Mouse (Mus musculus) CD4-positive, CD25-positive, alpha-beta regulatory T cell, adult 4 months (primary cell): ENCODE data around the gene Cenpa. TPM values are rescaled to one million over a fixed set of nuclear protein-coding genes. Genes with fewer than 3 reads are reported as not detected.

Experiments
- ATAC-seq: one replicate; pipeline ENCODE4 v1.8.0; 2017
- polyA plus RNA-seq, 2 experiments: library from polyadenylated mRNA; unstranded; fragments of 100-300 nt; shearing (Covaris generic); gene quantifications; one replicate each; pipeline ENCODE4 v1.2.1; 2017

Gene Cenpa
- polyA plus RNA-seq, result 10 to 100 TPM; 45.4 to 60.5 TPM

GRCm38 (mm10) chr5:30666391-30667195 is at the start of gene Cenpa:
Cenpa (plus strand) TSS chr5:30666777.
- ATAC-seq, result peak; percentile 97

- no peak for ATAC-seq
These were observed 49.2 kb upstream of the Cenpa start for GRCm38 (mm10) chr5:30617357-30617756.

- ATAC-seq, result no peak
These were observed 48.7 kb upstream of the Cenpa start for GRCm38 (mm10) chr5:30617851-30618250.

GRCm38 (mm10) chr5:30618376-30619003 is 48.1 kb upstream of the Cenpa start:
- ATAC-seq, result no peak

- no peak for ATAC-seq
These were observed 47.4 kb upstream of the Cenpa start for GRCm38 (mm10) chr5:30619211-30619610.

- ATAC-seq, result no peak
These were observed 46.0 kb upstream of the Cenpa start for GRCm38 (mm10) chr5:30620567-30620966.

GRCm38 (mm10) chr5:30621211-30621790 is 45.3 kb upstream of the Cenpa start:
- ATAC-seq, result no peak

- ATAC-seq, result no peak
These were observed 44.8 kb upstream of the Cenpa start for GRCm38 (mm10) chr5:30621844-30622176.

- peak; percentile 49 for ATAC-seq
These were observed 44.3 kb upstream of the Cenpa start for GRCm38 (mm10) chr5:30622177-30622840.

GRCm38 (mm10) chr5:30622841-30623185 is 43.8 kb upstream of the Cenpa start:
- ATAC-seq, result peak; percentile 11

- ATAC-seq, result no peak
These were observed 43.2 kb upstream of the Cenpa start for GRCm38 (mm10) chr5:30623380-30623779.

- ATAC-seq, result no peak
These were observed 42.3 kb upstream of the Cenpa start for GRCm38 (mm10) chr5:30624311-30624710.

- ATAC-seq, result no peak
These were observed 41.7 kb upstream of the Cenpa start for GRCm38 (mm10) chr5:30624908-30625307.

GRCm38 (mm10) chr5:30625379-30625778 is 41.2 kb upstream of the Cenpa start:
- ATAC-seq, result no peak

GRCm38 (mm10) chr5:30626331-30627105 is 40.1 kb upstream of the Cenpa start:
- no peak for ATAC-seq

- no peak for ATAC-seq
These were observed 38.1 kb upstream of the Cenpa start for GRCm38 (mm10) chr5:30628511-30628910.

GRCm38 (mm10) chr5:30630401-30630800 is 36.2 kb upstream of the Cenpa start:
- no peak for ATAC-seq

GRCm38 (mm10) chr5:30632134-30632533 is 34.4 kb upstream of the Cenpa start:
- no peak for ATAC-seq

- ATAC-seq, result no peak
These were observed 29.6 kb upstream of the Cenpa start for GRCm38 (mm10) chr5:30636994-30637393.

- peak; percentile 51 for ATAC-seq
These were observed 28.5 kb upstream of the Cenpa start for GRCm38 (mm10) chr5:30638041-30638440.

GRCm38 (mm10) chr5:30643477-30644179 is 22.9 kb upstream of the Cenpa start:
- no peak for ATAC-seq

GRCm38 (mm10) chr5:30646036-30646435 is 20.5 kb upstream of the Cenpa start:
- no peak for ATAC-seq
